Mouse (Mus musculus) skeletal muscle tissue, adult 2 months (tissue): ENCODE data around the gene Phyh.

Experiments used
- DNase-seq: peaks from one replicate; pipeline ENCODE4 v3.0.0-alpha.2; 2012; ENCODE audit warnings: low read depth, low spot score

Phyh gene

DNA sequence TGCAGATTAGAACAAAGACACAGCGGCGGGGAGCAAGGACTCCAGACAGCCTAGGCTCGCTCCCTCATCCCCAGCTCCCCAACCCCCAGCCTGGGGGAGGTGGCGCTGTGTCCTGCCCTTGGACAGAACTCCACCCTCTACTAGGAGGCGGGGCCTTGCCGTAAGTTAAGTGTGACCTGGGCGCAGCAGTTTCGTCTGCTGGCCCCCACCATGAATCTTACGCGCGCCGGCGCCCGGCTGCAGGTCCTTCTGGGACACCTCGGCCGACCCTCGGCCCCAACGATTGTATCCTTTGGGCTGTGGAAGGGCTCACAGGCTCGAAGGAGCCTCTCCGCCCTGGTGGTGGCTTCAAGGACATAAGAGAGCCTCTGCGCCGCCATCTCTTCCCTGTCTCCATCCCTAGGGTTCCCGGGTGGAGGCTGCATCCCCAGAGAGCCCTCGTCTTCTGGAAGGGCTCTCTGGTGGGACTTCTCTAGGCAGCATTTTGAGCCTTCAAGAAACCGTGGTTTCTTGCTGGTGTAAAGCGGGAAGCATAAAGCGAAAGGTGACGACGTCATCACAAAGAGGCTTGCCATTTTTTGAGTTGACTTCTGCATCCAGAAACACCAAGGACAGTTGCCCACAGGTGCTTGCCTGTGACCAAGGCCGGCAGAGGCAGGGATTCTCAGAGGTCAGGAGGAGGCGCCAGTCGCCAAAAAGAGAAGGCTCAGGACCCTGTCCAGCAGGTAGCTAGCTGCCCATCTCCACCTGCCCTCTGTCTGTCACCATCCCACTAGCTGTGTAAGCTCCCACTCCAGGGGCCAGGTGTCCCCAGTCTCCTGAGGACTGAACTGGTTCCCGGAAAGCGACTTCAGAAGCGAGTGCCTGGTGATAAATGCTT, at the start of gene Phyh:
TSS of gene Phyh (plus strand) at position 160 of the 880 bp plus-strand sequence.
- DNase-seq = peak; percentile 83

DNA sequence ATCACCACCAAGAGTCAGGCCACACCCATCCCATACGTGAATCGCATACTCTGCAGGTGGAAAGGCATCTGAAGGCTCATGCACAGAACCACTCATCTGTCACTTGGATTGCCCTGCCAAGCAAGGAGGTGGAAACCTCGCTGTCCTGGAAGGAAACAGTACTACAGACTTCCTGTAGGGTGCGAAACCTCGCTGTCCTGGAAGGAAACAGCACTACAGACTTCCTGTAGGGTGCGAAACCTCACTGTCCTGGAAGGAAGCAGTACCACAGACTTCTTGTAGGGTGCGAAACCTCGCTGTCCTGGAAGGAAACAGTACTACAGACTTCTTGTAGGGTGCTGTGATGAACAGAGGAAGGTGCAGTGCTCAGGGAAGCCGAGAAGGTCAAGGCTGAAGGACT, 46.1 kb upstream of the Phyh start:
- DNase-seq = no peak

DNA sequence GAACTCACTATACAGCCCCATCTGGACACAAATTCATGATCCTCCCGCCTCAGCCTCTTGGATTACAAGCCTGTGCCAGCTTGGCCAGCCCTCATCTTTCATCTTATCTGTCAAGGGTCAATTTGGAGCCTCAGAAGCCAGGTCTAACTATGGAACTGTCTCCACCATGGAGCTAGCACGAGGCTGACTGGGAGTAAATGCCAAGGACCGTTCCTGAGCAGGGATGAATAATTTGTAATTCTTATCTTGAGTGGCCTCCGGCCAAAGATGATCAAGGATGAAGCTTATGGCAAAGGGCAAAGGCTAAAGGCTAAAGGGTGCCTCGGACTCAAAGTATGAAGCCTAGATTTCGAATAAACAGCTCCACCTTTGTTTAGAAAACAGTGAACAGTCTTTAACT, 45.5 kb upstream of the Phyh start:
- no peak for DNase-seq

DNA sequence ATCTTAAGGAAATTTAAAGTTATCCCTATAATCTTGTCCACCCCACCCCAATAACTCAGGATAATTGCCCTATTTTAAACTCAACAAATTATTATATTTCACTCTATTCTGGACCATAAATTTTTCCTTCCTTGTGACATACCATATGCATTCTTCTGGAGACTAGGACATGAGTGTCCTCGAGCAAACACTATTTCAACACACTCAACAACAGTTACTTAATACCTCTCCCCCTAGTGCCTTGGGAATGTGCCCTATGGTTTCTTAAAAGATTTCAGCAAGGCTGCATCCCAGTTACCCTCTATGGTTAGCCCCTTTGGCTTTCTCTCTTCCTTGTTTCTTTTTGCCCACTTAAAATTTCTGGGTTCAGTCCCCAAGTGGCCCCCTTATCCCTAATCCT, 43.7 kb upstream of the Phyh start:
- no peak for DNase-seq

DNA sequence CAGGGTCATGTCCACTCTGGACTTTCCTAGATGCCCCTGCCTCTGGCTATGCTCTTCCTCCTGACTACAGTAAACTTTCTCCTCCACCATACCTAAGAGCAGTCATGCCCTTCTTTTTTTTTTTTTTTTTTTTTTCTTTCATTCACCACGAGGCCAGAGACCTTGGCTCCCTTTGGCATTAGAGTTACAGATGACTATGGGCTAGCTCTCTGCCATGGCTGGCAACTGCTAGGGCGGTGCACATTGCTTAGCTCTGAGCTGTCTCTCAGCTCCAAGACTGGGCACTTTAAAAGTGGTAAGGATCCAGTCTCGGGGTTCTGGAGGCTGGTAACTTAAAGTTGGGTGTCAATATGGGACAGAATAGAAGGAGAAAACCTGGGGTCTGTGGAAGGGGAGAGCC, 42.7 kb upstream of the Phyh start:
- DNase-seq = no peak

DNA sequence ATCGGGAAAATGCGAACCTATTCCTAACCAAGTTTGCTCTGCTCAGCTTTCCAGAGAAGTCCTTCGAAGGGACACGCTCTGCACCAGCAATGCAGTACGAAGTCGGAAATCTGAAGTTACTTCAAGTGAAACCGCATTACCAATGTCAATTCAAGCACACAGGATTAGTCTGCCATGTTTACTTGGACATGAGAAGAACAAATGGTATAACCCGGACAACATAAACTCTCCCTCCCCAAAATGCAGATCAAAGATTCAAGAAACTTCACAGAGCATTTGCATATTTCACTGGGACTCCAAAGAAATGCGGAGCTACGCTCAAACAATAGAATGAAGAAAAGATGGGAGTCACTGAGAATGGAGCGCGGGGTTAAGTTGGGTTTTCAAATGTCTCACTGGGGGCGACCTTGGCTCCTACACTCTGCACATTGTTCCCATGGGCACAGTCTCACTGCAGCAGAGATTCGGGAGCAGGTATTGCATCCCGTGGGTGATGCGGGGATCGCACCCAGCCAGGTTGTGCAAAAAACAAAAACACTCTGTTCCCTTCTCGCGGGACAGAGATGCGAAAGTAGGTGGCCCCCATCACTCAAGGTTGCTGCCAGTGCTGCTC, 38.0 kb upstream of the Phyh start:
- no peak for DNase-seq

DNA sequence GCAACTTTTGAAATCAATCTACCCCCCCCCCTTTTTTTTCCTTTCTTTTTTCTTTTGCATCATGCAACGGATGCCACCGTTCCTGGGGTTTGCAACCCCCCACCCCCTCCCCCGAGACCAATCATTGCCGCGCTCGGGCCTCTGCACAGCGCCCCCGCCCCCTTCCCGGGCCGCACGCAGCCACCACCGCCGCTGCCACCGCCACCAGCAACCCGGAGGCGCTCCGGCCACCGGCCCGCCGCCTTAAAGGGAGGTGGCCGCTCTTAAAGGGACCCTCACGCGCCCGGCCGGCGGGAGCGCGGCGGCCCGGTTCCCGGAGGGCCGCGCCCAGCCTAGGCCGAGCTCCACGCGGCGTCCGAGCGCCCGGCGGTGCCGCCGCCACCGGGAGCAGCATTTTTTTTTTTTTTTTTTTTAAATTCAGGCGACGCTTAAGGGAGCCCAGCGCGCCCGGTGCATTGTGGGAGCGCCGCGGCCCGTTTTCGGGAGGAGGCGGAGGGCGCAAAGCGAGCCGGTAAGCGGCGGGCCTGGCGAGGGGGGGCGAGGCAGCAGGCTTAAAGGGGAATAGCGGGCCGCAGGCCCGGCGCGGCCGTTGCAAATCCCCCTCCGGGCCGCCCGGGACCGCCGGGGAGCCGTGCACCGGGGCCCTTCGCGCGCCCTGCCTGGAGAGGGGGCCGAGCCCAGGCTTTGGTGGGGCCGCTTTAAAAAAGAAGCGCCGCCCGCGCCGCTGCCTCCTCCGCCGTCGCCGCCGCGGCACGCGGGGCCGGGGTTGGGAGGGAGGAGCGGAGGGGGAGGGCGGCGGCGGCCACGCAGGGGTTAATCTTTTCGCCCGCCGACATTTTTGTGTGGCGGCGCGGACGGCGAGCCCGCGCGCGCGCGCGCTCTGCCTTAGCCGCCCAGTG, 37.2 kb upstream of the Phyh start, which contains the start of gene Sephs1:
TSS of gene Sephs1 (plus strand) at position 215 of the 899 bp plus-strand sequence.
- DNase-seq = peak; percentile 75

DNA sequence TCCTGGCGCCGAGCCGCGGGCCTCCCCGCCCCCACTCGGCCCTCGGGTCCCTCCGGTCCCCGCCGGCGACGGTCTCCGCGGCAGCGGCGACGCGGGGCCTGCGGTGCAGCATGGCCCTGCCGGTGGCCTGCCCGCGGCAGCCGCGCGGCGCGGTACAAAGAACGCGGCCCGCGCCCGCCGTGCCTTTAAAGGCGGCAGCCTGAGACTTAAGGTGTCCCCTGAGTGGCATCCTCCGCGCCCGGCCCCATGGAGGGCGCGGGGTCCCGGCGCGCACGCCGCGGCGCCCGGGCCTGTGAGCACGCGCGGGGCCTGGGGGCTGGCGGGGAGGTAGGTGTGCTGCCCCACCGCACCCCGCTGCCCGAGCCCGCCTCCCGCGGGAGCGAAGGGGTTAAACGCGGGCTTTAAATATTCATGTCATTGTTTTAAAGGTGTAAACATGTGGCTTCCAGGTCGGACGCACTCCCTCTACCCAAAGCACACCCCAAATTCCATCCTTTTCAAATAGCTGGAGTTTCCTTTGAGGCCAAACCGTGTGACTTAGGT, 36.5 kb upstream of the Phyh start:
- DNase-seq = no peak

DNA sequence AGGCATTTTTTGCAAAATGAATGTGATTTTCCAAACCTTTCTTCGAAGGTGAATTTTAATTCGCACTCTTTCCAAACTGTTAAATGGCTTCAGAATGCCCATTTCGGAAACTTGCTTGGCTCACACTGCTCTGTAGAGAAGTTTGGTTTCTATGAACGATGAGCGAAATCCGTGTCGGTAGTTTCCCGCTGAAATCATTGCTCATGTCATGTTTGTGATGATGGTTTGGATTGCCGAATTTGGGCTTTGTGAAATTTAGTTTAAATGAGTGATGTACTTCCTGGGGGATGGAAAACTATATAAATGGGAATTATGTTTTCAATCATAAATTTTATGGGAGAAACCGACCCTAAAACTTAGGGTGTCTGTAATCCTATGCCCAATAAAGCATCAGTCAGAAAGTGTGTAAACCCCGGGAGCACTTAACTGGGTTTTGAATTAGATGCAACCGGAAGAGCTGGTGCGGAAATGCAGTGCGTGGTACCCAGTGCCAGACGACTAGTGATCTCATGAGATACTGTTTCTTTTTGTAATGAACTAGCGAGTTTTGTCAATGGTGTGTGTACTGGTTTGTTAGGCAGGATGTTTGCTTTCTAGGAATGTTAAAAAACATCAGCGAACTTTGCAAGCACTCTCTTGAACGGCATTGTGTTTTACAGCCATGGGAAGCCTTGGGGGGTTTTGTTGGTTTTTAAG, 35.7 kb upstream of the Phyh start:
- DNase-seq = no peak

DNA sequence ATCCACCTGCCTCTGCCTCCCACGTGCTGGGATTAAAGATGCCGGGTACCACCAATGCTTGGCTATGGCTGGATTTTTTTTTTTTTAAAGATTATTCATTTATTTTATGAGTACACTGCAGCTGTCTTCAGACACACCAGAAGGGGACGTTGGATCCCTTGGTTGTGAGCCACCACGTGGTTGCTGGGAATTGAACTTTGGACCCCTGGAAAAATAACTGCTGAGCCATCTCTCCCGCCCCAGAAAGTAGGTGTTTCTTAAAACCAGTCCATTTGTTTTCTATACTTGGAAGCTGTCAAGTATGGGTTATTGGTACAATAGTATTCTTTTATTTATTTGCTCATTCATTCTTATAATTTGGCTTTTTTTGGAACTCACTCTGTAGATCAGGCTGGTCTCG, 31.9 kb upstream of the Phyh start:
- no peak for DNase-seq

DNA sequence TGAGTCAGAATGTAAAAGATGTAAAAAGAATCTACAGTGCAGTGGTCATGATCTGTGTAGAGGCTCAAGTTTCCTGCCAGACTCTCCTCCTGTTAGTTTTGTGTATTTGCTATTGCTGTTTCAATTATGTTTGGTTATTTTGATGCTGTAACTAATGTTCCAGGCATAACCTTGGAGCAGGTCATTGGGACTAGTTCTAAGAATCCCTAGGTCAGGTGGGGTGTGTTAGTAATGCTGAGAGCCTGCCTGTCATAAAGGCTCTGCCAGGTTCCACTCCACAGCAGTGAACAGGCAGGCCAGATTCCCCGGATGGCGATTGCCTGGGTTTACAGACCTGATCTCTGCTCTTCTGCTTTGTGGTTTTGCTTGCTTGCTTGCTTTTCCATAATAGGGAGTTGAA, 23.2 kb upstream of the Phyh start:
- DNase-seq = no peak

DNA sequence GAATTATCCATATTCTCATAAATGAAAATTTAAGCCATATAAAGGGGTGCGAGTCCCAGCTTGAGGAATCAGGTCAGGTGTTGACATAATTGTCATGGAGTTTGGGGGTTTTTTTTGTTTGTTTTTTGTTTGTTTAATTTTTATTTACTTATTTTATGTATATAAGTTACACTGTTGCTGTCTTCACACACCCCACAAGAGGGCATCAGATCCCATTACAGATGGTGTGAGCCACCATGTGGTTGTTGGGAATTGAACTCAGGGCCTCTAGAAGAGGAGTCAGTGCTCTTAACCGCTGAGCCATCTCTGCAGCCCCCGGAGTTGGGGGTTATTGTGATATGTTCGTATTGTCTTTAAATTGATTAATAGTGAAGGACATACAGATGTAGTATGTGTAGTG, 21.8 kb upstream of the Phyh start:
- no peak for DNase-seq

DNA sequence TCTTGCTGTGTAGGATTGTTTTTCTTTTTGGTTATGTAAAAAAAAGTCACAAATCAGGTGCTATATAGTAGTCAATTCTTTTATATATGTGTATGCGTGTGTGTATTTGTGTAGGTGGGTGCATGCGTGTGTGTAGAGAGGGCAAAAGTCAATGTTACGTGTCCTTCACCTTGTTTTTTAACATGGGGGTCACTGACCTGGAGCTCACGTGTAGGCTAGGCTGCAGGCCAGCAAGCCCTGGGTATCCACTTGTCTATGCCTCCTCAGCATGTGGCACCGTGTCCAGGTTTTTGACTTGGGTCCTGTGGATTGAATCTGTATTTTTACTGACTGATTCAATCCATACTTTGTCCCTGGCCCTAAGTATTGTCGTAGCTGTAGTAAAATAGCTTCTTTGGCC, 18.2 kb upstream of the Phyh start:
- no peak for DNase-seq

DNA sequence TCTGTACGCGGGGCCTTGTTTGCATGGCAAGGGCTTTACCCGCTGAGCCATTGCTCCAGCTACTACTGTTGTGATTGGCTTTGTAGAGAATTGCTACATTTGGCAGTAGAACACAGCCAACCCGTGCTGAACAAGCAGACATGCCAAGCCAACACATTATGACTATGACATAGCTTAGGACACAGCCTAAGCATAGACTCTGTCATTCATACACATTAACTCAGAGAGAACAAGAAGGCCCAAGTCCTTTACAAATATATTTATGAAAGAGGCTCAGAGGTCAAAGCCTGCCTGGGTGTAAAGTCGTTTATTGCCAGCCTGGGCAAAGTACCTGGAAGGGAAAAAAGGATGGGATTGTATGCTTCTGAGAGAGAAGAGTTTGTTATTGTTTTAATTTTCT, 16.5 kb upstream of the Phyh start:
- no peak for DNase-seq

DNA sequence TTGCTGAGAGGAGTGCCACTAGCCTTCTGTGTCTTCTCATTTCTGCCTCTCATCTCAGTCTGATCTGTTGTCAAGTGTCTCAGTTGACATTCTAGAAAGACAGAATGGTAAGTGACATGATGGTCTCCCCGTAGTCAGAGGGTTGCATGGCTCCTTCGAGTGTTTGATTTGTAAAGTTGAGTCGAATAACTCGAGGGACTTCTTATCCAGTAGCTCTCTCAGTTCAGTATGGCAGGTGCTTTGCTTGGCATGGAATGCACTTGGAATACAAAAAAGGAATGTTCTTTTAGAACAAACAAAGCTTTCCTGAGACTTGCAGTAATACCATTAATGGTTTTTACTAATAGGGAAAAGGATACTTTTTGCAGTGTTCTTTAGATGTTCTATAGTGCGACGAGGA, 11.7 kb upstream of the Phyh start:
- no peak for DNase-seq

DNA sequence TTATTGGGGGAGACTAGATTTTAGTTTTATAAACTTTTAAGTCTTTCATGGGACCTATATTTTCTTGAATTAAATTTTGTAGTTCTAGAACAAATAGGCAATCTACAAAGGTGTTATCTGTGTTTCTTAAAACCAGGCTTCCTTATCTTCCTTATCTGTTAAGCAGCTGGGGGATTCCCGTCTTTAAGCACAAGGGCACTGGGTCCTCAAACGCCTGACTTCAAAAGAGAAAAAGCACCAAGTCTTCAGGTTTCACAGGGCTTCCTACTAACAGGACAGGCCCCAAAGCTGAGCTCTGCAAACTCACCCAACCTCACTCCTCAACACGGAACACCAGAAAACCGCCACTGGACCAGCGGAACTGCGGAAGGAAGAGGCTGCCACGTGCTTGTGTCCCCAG, 10.9 kb upstream of the Phyh start:
- DNase-seq = no peak

DNA sequence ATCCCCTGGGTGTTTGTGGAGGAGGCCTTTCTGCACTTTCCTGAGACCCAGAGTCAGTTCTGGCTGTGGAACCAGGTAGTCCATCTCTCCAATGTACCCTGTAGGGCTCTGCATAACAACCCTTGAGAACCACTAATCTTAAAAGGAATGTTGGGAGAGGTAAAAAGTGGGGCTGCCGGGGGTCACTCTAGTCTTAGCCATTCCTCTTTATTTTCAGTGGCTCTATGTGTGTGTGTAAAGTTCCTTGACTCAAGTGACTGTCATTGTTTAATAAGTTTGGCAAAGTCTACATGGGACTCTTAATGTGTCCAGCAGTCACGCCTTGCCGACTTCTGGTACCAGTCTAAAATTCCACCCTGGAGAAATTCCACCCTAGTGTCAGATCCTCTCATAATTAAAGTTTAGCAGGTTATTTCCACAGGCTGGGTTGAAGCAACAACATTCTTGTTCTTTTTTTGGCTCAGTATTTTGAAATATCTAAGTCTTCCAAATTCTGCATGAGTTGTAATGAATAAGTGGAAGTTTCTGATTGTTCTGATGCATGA, 10.0 kb upstream of the Phyh start:
- no peak for DNase-seq

DNA sequence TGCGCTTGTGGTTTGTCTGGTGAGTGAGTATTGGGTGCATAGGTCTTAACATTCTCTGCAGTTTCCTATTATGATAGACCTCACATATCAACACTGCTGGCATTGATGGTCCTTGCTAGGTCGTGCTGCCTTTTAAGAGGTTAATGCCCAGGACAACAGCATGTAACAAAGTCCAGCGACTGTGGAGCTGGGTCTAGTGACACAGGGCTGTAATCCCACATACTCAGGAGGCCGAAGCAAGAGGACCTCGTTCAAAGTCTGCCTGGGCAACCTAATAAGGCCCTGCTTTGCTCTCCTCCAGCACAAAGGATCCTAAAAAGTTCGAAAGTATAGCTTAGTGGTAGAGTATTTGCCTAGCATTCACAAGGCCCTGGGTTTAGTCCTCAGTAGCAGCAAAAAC, 8.9 kb upstream of the Phyh start:
- DNase-seq = no peak

DNA sequence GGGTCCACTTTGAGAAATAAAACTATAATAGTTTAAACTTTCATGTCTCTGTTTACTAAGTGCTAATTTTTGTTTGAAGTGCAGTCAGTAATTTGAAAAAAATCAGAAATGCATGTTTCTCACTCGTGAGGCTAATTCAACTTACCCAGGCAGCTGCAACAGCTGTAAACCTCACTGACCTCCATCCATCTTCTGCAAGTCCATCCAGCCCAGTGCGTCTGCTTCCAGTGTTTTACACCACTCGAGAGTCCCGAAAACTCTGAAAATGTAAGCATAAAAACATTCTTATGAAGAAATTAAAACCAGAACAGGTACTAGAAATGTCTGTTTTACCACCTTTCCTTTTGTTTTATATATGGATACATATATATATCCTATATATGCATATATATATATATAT, 8.3 kb upstream of the Phyh start:
- DNase-seq = no peak

DNA sequence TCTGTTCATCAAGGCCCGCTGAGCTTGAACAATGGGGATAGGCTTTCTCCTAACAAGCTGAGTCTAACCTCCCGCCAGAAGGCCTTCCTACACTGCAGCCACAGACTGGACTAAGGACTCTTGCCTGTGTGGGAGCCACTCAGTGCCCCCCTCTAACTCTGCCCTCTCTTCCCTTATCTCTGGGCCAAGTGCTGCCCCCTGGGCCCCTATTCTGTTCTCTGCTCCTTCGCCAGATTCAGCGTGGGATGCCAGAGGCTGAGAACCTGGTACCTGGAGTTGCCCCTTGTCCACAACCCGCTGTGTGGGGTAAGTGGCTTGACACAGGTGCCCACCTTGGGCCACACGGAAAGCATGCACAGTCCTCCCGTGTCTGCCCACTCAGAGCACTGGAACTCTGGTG, 4.9 kb upstream of the Phyh start:
- no peak for DNase-seq

DNA sequence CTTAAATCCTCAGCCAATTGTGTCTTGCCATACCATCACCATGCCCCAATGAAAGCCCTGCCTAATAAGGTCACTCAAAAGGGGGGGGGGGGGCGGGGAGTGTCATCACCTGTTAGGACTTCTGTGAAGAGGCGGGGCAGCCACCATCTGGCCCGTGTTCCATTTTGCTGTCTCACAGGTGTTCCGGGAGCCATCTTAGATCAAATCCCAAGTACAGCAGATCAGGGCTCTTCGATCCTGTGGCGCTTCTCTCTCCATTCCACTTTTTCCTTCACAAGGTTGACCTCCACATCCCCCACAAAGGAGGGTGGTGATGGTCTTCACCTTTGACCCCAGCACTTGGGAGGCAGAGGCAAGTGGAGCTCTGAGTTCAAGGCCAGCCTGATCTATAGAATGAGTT, 2.8 kb upstream of the Phyh start:
- DNase-seq = no peak
